Mouse (Mus musculus) olfactory bulb, adult 2 months (tissue): ENCODE data around the gene Nfatc2.

ENCODE experiments used
- CTCF ChIP-seq: fragments of 200-500 bp; IDR thresholded peaks from 2 replicates; pipeline ENCODE4 v1.5.1; 2012; ENCODE audit warnings: low read depth, mild to moderate bottlenecking, low read length, moderate library complexity; ENCODE audit not compliant: insufficient read depth
- POLR2A ChIP-seq: fragments of 200-500 bp; IDR thresholded peaks from 2 replicates; pipeline ENCODE4 v1.6.1; 2012; ENCODE audit warnings: mild to moderate bottlenecking, low read depth, low read length, moderate library complexity; ENCODE audit not compliant: insufficient read depth

GRCm38 (mm10) chr2:168648171-168648570 is 46.7 kb upstream of the Nfatc2 start:
- TF ChIP-seq POLR2A (no peak), CTCF (no peak)
